Mouse (Mus musculus) liver, adult 2 months (tissue): ENCODE measurements around the gene Grik1.

Source experiments
- CTCF ChIP-seq: fragments of 200-500 bp; IDR thresholded peaks from 2 replicates; pipeline ENCODE4 v1.5.1; 2011; ENCODE audit warnings: low read depth, low read length, control low read depth
- POLR2A ChIP-seq: fragments of 200-500 bp; IDR thresholded peaks from 2 replicates; pipeline ENCODE4 v1.6.1; 2011; ENCODE audit warnings: low read length, control low read depth; ENCODE audit not compliant: insufficient read depth; ENCODE audit errors: extremely low read depth

DNA sequence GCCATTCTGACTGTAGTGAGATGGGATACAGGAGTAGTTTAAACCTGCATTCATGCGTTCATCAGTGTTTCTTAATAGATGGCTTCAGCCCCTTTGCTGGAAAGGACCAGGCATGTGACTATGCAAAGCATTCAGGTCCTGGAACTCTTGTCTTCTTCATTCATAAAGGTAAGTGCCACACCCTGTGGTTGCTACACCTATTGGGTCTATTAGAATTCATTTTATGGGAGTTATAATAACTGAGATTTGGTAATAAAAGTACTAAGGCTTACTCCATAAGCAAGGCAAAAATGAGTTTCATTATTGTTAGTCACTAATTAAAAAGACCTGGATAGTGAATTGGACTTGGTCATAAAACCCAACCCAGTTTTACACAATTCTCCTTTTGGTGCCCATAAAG, 355.4 kb downstream of the Grik1 start:
- TF ChIP-seq CTCF (no peak), POLR2A (no peak)
